Mouse (Mus musculus): ENCODE measurements around the gene 4930583I09Rik. TPM values are rescaled to one million over a fixed set of nuclear protein-coding genes. Genes with fewer than 3 reads are reported as not detected.

The 4930583I09Rik gene
- total and polyA plus RNA-seq, 2 experiments, result not detected

GRCm38 (mm10) chr17:64848031-64848430, 12.2 kb upstream of the 4930583I09Rik start:
- WGBS, result 80% methylated on average over 4 of the region's 4 CpGs
- no peak overlapping the region for H3K9ac ChIP-seq (ENCODE audit: low read depth, low read length)
- TF ChIP-seq CTCF (IDR thresholded peaks at IDR 0.05; ENCODE audit: low read depth, low read length) (no peak), POLR2A (IDR thresholded peaks at IDR 0.05; ENCODE audit: extremely low read depth, insufficient read depth, low read length) (no peak)
- no peak overlapping the region for H3K4me3 ChIP-seq (ENCODE audit: insufficient read depth, low read depth, low read length)
- no peak for DNase-seq (ENCODE audit: extremely low read depth, low read depth, low spot score)
- no peak overlapping the region for H3K27ac ChIP-seq (replicated peaks; ENCODE audit: insufficient read depth, low read depth, low read length)
- H3K27me3 ChIP-seq (ENCODE audit: control insufficient read depth, insufficient read depth, low read length), result no peaks in the 10 kb centered on the region
- no peaks in the 10 kb centered on the region for H3K4me1 ChIP-seq (ENCODE audit: control insufficient read depth, insufficient read depth, low read length)
- no peaks in the 10 kb centered on the region for H3K36me3 ChIP-seq (ENCODE audit: control insufficient read depth, insufficient read depth, low read length)
- H3K79me2 ChIP-seq (ENCODE audit: control insufficient read depth, insufficient read depth, low read length), result no peaks in the 10 kb centered on the region

GRCm38 (mm10) chr17:64846654-64847053, 10.8 kb upstream of the 4930583I09Rik start:
- no peak overlapping the region for H3K4me3 ChIP-seq (ENCODE audit: insufficient read depth, low read depth, low read length)
- H3K27ac ChIP-seq (replicated peaks; ENCODE audit: insufficient read depth, low read depth, low read length), result no peak overlapping the region
- no peak overlapping the region for H3K9ac ChIP-seq (ENCODE audit: low read depth, low read length)
- no peak for DNase-seq (ENCODE audit: extremely low read depth, low read depth, low spot score)
- TF ChIP-seq POLR2A (IDR thresholded peaks at IDR 0.05; ENCODE audit: extremely low read depth, insufficient read depth, low read length) (no peak), CTCF (IDR thresholded peaks at IDR 0.05; ENCODE audit: low read depth, low read length) (no peak)
- no peaks in the 10 kb centered on the region for H3K79me2 ChIP-seq (ENCODE audit: control insufficient read depth, insufficient read depth, low read length)
- WGBS, result 94% methylated on average over 1 of the region's 1 CpGs
- H3K36me3 ChIP-seq (ENCODE audit: control insufficient read depth, insufficient read depth, low read length), result no peaks in the 10 kb centered on the region
- no peaks in the 10 kb centered on the region for H3K27me3 ChIP-seq (ENCODE audit: control insufficient read depth, insufficient read depth, low read length)
- H3K4me1 ChIP-seq (ENCODE audit: control insufficient read depth, insufficient read depth, low read length), result no peaks in the 10 kb centered on the region

- TF ChIP-seq CTCF (IDR thresholded peaks at IDR 0.05; ENCODE audit: low read depth, low read length), result no peak
- TF ChIP-seq POLR2A (IDR thresholded peaks at IDR 0.05; ENCODE audit: extremely low read depth, insufficient read depth, low read length), result no peak
- Histone ChIP-seq H3K4me1 (ENCODE audit: control insufficient read depth, insufficient read depth, low read length) (no peaks in the 10 kb centered on the region), H3K36me3 (ENCODE audit: control insufficient read depth, insufficient read depth, low read length) (no peaks in the 10 kb centered on the region), H3K9ac (ENCODE audit: low read depth, low read length) (no peak overlapping the region), H3K4me3 (ENCODE audit: insufficient read depth, low read depth, low read length) (no peak overlapping the region), H3K79me2 (ENCODE audit: control insufficient read depth, insufficient read depth, low read length) (no peaks in the 10 kb centered on the region), H3K27ac (replicated peaks; ENCODE audit: insufficient read depth, low read depth, low read length) (no peak overlapping the region), H3K27me3 (ENCODE audit: control insufficient read depth, insufficient read depth, low read length) (no peaks in the 10 kb centered on the region)
- DNase-seq (ENCODE audit: extremely low read depth, low read depth, low spot score), result no peak
- whole genome bisulfite sequencing, result 45% methylated on average over 7 of the region's 7 CpGs
Observed at GRCm38 (mm10) chr17:64836892-64837291, 1.0 kb upstream of the 4930583I09Rik start.

GRCm38 (mm10) chr17:64836352-64836751, 481 bp upstream of the 4930583I09Rik start:
- WGBS, result 89% methylated on average over 10 of the region's 10 CpGs
- Histone ChIP-seq H3K79me2 (ENCODE audit: control insufficient read depth, insufficient read depth, low read length) (no peaks in the 10 kb centered on the region), H3K27me3 (ENCODE audit: control insufficient read depth, insufficient read depth, low read length) (no peaks in the 10 kb centered on the region), H3K36me3 (ENCODE audit: control insufficient read depth, insufficient read depth, low read length) (no peaks in the 10 kb centered on the region), H3K4me1 (ENCODE audit: control insufficient read depth, insufficient read depth, low read length) (peaks cover under 1% of the 10 kb centered on the region), H3K9ac (ENCODE audit: low read depth, low read length) (no peak overlapping the region), H3K27ac (replicated peaks; ENCODE audit: insufficient read depth, low read depth, low read length) (no peak overlapping the region), H3K4me3 (ENCODE audit: insufficient read depth, low read depth, low read length) (no peak overlapping the region)
- TF ChIP-seq CTCF (IDR thresholded peaks at IDR 0.05; ENCODE audit: low read depth, low read length), result no peak
- no peak for TF ChIP-seq POLR2A (IDR thresholded peaks at IDR 0.05; ENCODE audit: extremely low read depth, insufficient read depth, low read length)
- DNase-seq (ENCODE audit: extremely low read depth, low read depth, low spot score), result no peak

- Histone ChIP-seq H3K36me3 (ENCODE audit: control insufficient read depth, insufficient read depth, low read length) (no peaks in the 10 kb centered on the region), H3K4me3 (ENCODE audit: insufficient read depth, low read depth, low read length) (no peak overlapping the region), H3K27ac (replicated peaks; ENCODE audit: insufficient read depth, low read depth, low read length) (no peak overlapping the region), H3K9ac (ENCODE audit: low read depth, low read length) (no peak overlapping the region), H3K79me2 (ENCODE audit: control insufficient read depth, insufficient read depth, low read length) (no peaks in the 10 kb centered on the region), H3K4me1 (ENCODE audit: control insufficient read depth, insufficient read depth, low read length) (peaks cover 5% of the 10 kb centered on the region), H3K27me3 (ENCODE audit: control insufficient read depth, insufficient read depth, low read length) (no peaks in the 10 kb centered on the region)
- DNase-seq (ENCODE audit: extremely low read depth, low read depth, low spot score), result no peak
- WGBS, result 86% methylated on average over 7 of the region's 7 CpGs
- TF ChIP-seq POLR2A (IDR thresholded peaks at IDR 0.05; ENCODE audit: extremely low read depth, insufficient read depth, low read length) (no peak), CTCF (IDR thresholded peaks at IDR 0.05; ENCODE audit: low read depth, low read length) (no peak)
Observed at GRCm38 (mm10) chr17:64833906-64834490, 1.9 kb downstream of the 4930583I09Rik start.

- WGBS, result 84% methylated on average over 2 of the region's 2 CpGs
Observed at GRCm38 (mm10) chr17:64833071-64833470, 2.8 kb downstream of the 4930583I09Rik start.

More at GRCm38 (mm10) chr17:64833071-64833470, 2.8 kb downstream of the 4930583I09Rik start:
- no peaks in the 10 kb centered on the region for H3K36me3 ChIP-seq (ENCODE audit: control insufficient read depth, insufficient read depth, low read length)
- no peak for TF ChIP-seq CTCF (IDR thresholded peaks at IDR 0.05; ENCODE audit: low read depth, low read length)
- no peaks in the 10 kb centered on the region for H3K27me3 ChIP-seq (ENCODE audit: control insufficient read depth, insufficient read depth, low read length)
- H3K9ac ChIP-seq (ENCODE audit: low read depth, low read length), result no peak overlapping the region
- DNase-seq (ENCODE audit: extremely low read depth, low read depth, low spot score), result no peak
- no peak overlapping the region for H3K27ac ChIP-seq (replicated peaks; ENCODE audit: insufficient read depth, low read depth, low read length)
- no peak overlapping the region for H3K4me3 ChIP-seq (ENCODE audit: insufficient read depth, low read depth, low read length)
- H3K79me2 ChIP-seq (ENCODE audit: control insufficient read depth, insufficient read depth, low read length), result no peaks in the 10 kb centered on the region
- peaks cover 5% of the 10 kb centered on the region for H3K4me1 ChIP-seq (ENCODE audit: control insufficient read depth, insufficient read depth, low read length)
